25 mouse cellular contexts compared by ENCODE assay signal in genomic region chr16:91586244-91586643, GRCm38 (mm10).
"Had no signal": no experiment of that assay in that cellular context is flagged by ENCODE, and none has a peak within 500 bp of the region (broad histone marks: within the 10 kb centered on the region; RNA-seq: fewer than 3 reads in every experiment).

No protein-coding gene starts in this region.

- H3K36me3 ChIP-seq: liver, embryonic 12.5 days; midbrain, embryonic 15.5 days had no signal

- H3K4me3 ChIP-seq: limb, embryonic 10.5 days; limb, embryonic 12.5 days; limb, embryonic 13.5 days; limb, embryonic 15.5 days; liver, embryonic 12.5 days; liver, embryonic 13.5 days; liver, embryonic 15.5 days; lung, embryonic 15.5 days; megakaryocyte, embryonic 14.5 days; midbrain, embryonic 10.5 days; midbrain, embryonic 12.5 days; midbrain, embryonic 13.5 days; midbrain, embryonic 15.5 days; myocyte; neural tube, embryonic 12.5 days; neural tube, embryonic 13.5 days had no signal

- DNase-seq: left cerebral cortex, postnatal 4 days; liver; liver, embryonic 13.5 days; liver, postnatal 0 days; lung, adult 2 months; lung, embryonic 14.5 days; lung, postnatal 4 days; midbrain, embryonic 14.5 days had no signal

- H3K27me3 ChIP-seq: limb, embryonic 12.5 days; limb, embryonic 13.5 days; limb, embryonic 15.5 days; liver, embryonic 13.5 days; liver, embryonic 15.5 days; lung, embryonic 15.5 days; midbrain, embryonic 12.5 days; midbrain, embryonic 13.5 days; midbrain, embryonic 15.5 days; neural tube, embryonic 12.5 days; neural tube, embryonic 13.5 days had no signal

- H3K27ac ChIP-seq: limb, embryonic 10.5 days; limb, embryonic 12.5 days; limb, embryonic 13.5 days; limb, embryonic 15.5 days; liver, embryonic 12.5 days; liver, embryonic 13.5 days; liver, embryonic 14.5 days; liver, embryonic 15.5 days; lung, embryonic 15.5 days; macrophage; midbrain, embryonic 10.5 days; midbrain, embryonic 12.5 days; midbrain, embryonic 13.5 days; midbrain, embryonic 15.5 days; neural tube, embryonic 12.5 days; neural tube, embryonic 13.5 days had no signal

- H3K4me1 ChIP-seq: limb, embryonic 12.5 days; limb, embryonic 13.5 days; lung, embryonic 15.5 days; midbrain, embryonic 12.5 days; midbrain, embryonic 13.5 days; midbrain, embryonic 15.5 days; neural tube, embryonic 12.5 days; neural tube, embryonic 13.5 days had no signal
